Mouse (Mus musculus) hematopoietic stem cell, adult 5-6 weeks (primary cell): ENCODE data around the gene Fpr2. TPM values are rescaled to one million over a fixed set of nuclear protein-coding genes. Genes with fewer than 3 reads are reported as not detected.
A peak's percentile ranks its signal among the peaks of the same experiment; 100 is the strongest.
"Not testable (repeated sequence)": the region's sequence is repeated elsewhere in the genome, so short reads cannot be mapped to it uniquely, and the experiment has no call there.

Experiments
- ATAC-seq, 2 experiments: fragments of 125-278 bp in 1 of 2; replicated peaks in 1 of 2; 2 replicates each; pipeline ENCODE4 v1.8.0; 2016 to 2017; ENCODE audit warnings: inconsistent platforms in 2 of 2, mild to moderate bottlenecking in 2 of 2, moderate number of reproducible peaks in 2 of 2, low read depth in 1 of 2, moderate TSS enrichment in 1 of 2; ENCODE audit not compliant: low FRiP score in 2 of 2, poor library complexity in 2 of 2, severe bottlenecking in 2 of 2, insufficient read depth in 1 of 2, low TSS enrichment in 1 of 2
- total RNA-seq: library from RNA; stranded (forward); fragments of 172-1452, 232-1000 nt; gene quantifications from 2 replicates; pipeline ENCODE4 v1.2.3, GENCODE M21; 2017

Fpr2 gene
- total RNA-seq = 8.1 and 26.5 TPM in 2 replicates

GRCm38 (mm10) chr17:17887774-17888248 is at the start of gene Fpr2, which contains the start of gene Fpr3:
TSS of gene Fpr2 (plus strand) at chr17:17887824.
TSS of gene Fpr3 (plus strand) at chr17:17887852.
- peak; percentile 28 to 33; a peak in 2 of 4 replicates for ATAC-seq

GRCm38 (mm10) chr17:17837919-17838701 is 49.5 kb upstream of the Fpr2 start:
- peak; percentile 97 for ATAC-seq

- ATAC-seq = no peak
Measured at GRCm38 (mm10) chr17:17839276-17839675, 48.3 kb upstream of the Fpr2 start.

GRCm38 (mm10) chr17:17840796-17841195 is 46.8 kb upstream of the Fpr2 start:
- no peak for ATAC-seq

- ATAC-seq = no peak
Measured at GRCm38 (mm10) chr17:17843534-17844261, 43.9 kb upstream of the Fpr2 start.

- not testable (repeated sequence) for ATAC-seq
Measured at GRCm38 (mm10) chr17:17844606-17845005, 43.0 kb upstream of the Fpr2 start.

GRCm38 (mm10) chr17:17845187-17846027 is 42.2 kb upstream of the Fpr2 start:
- ATAC-seq = peak; percentile 61 to 77; a peak in 2 of 4 replicates

- no peak for ATAC-seq
Measured at GRCm38 (mm10) chr17:17848988-17849387, 38.6 kb upstream of the Fpr2 start.

- no peak for ATAC-seq
Measured at GRCm38 (mm10) chr17:17849906-17850712, 37.5 kb upstream of the Fpr2 start.

GRCm38 (mm10) chr17:17855064-17855838 is 32.4 kb upstream of the Fpr2 start, which contains the start of gene Has1:
TSS of gene Has1 (minus strand) at chr17:17855205.
- ATAC-seq = no peak

GRCm38 (mm10) chr17:17856612-17857011 is 31.0 kb upstream of the Fpr2 start:
- ATAC-seq = no peak

- no peak for ATAC-seq
Measured at GRCm38 (mm10) chr17:17857446-17857845, 30.2 kb upstream of the Fpr2 start.

GRCm38 (mm10) chr17:17860110-17860509 is 27.5 kb upstream of the Fpr2 start:
- peak; percentile 87 to 89 for ATAC-seq

- no peak for ATAC-seq
Measured at GRCm38 (mm10) chr17:17862360-17862759, 25.3 kb upstream of the Fpr2 start.

- peak; percentile 83 to 87 for ATAC-seq
Measured at GRCm38 (mm10) chr17:17865168-17865567, 22.5 kb upstream of the Fpr2 start.
